Mouse (Mus musculus) liver, embryonic 16.5 days (tissue): ENCODE data around the gene Tle4. TPM values are rescaled to one million over a fixed set of nuclear protein-coding genes. Genes with fewer than 3 reads are reported as not detected.

Source experiments
- ATAC-seq: fragments of 200-750 bp; cut with Nextera tagmentation; 2 replicates; pipeline ENCODE4 v1.8.0; 2017; ENCODE audit warnings: low read depth, mild to moderate bottlenecking, moderate number of reproducible peaks, moderate library complexity
- H3K27ac ChIP-seq: fragments of 300-500 bp; sonication (generic); 2 replicates; pipeline ENCODE4 v1.5.1; 2014; ENCODE audit warnings: mild to moderate bottlenecking, low read length
- H3K27me3 ChIP-seq: fragments of 300-500 bp; sonication (generic); 2 replicates; pipeline ENCODE4 v1.6.1; 2014; ENCODE audit warnings: low read depth, low read length, mixed read lengths; ENCODE audit not compliant: control insufficient read depth, insufficient read depth
- H3K36me3 ChIP-seq: fragments of 300-500 bp; sonication (generic); 2 replicates; pipeline ENCODE4 v1.6.1; 2014; ENCODE audit warnings: mild to moderate bottlenecking; ENCODE audit not compliant: control insufficient read depth, insufficient read depth
- H3K4me1 ChIP-seq: fragments of 300-500 bp; sonication (generic); 2 replicates; pipeline ENCODE4 v1.6.1; 2014; ENCODE audit warnings: low read depth, low read length, mixed read lengths; ENCODE audit not compliant: control insufficient read depth
- H3K4me2 ChIP-seq: fragments of 300-500 bp; sonication (generic); 2 replicates; pipeline ENCODE4 v1.6.1; 2014; ENCODE audit warnings: low read depth, low read length, mixed read lengths
- H3K4me3 ChIP-seq: fragments of 300-500 bp; sonication (generic); 2 replicates; pipeline ENCODE4 v1.5.1; 2014; ENCODE audit warnings: low read depth, mild to moderate bottlenecking, low read length
- H3K9ac ChIP-seq: fragments of 300-500 bp; sonication (generic); 2 replicates; pipeline ENCODE4 v1.6.1; 2014; ENCODE audit warnings: low read depth, low read length
- H3K9me3 ChIP-seq: fragments of 300-500 bp; sonication (generic); replicated peaks from 2 replicates; pipeline ENCODE4 v1.6.1; 2016; ENCODE audit warnings: low read length; ENCODE audit not compliant: control insufficient read depth
- WGBS: fragments of 180-500 bp; shearing (Covaris S2); extraction: QIAGEN DNeasy Blood & Tissue Kit; methylation state at CpG from one replicate; pipeline ENCODE4 v1.1.7; 2014; ENCODE audit not compliant: insufficient replicate concordance; 5-methylcytosine and 5-hydroxymethylcytosine counted together
- polyA plus RNA-seq: library from polyadenylated mRNA; unstranded; fragments of >200 nt; fragmentation: Nextera tagmentation; extraction: Ambion mirVana; gene quantifications from 2 replicates; pipeline ENCODE4 v1.2.1, GENCODE M21; 2015

Tle4 gene
- polyA plus RNA-seq, 1 experiment from 2014 or later: 2.9 TPM

GRCm38 (mm10) chr19:14436567-14436966 lies 161.3 kb downstream of the Tle4 start:
- H3K4me3 ChIP-seq: no peak overlapping the region
- H3K4me2 ChIP-seq: no peak overlapping the region
- ATAC-seq: no peak
- H3K4me1 ChIP-seq: no peaks in the 10 kb centered on the region
- no peak overlapping the region for H3K27ac ChIP-seq
- WGBS: 45% methylated on average over 2 of the region's 2 CpGs
- H3K27me3 ChIP-seq: no peaks in the 10 kb centered on the region
- no peaks in the 10 kb centered on the region for H3K36me3 ChIP-seq
- no peaks in the 10 kb centered on the region for H3K9me3 ChIP-seq
- no peak overlapping the region for H3K9ac ChIP-seq

GRCm38 (mm10) chr19:14435681-14436376 lies 162.0 kb downstream of the Tle4 start:
- 49% methylated on average over 14 of the region's 14 CpGs for WGBS
- H3K4me1 ChIP-seq: no peaks in the 10 kb centered on the region
- H3K27me3 ChIP-seq: no peaks in the 10 kb centered on the region
- no peak overlapping the region for H3K4me3 ChIP-seq
- H3K4me2 ChIP-seq: no peak overlapping the region
- no peak overlapping the region for H3K9ac ChIP-seq
- no peaks in the 10 kb centered on the region for H3K9me3 ChIP-seq
- H3K27ac ChIP-seq: no peak overlapping the region
- no peak for ATAC-seq
- H3K36me3 ChIP-seq: no peaks in the 10 kb centered on the region

- Histone ChIP-seq H3K27ac (no peak overlapping the region), H3K9ac (no peak overlapping the region), H3K4me3 (no peak overlapping the region), H3K27me3 (no peaks in the 10 kb centered on the region), H3K4me2 (no peak overlapping the region), H3K36me3 (no peaks in the 10 kb centered on the region), H3K9me3 (no peaks in the 10 kb centered on the region), H3K4me1 (no peaks in the 10 kb centered on the region)
- ATAC-seq: no peak
- WGBS: 76% methylated on average over 4 of the region's 4 CpGs
Measured at GRCm38 (mm10) chr19:14433900-14434299, 164.0 kb downstream of the Tle4 start.

- no peak overlapping the region for H3K9ac ChIP-seq
- no peak overlapping the region for H3K4me2 ChIP-seq
- no peaks in the 10 kb centered on the region for H3K36me3 ChIP-seq
- H3K27ac ChIP-seq: no peak overlapping the region
- no peak for ATAC-seq
- H3K4me1 ChIP-seq: no peaks in the 10 kb centered on the region
- H3K27me3 ChIP-seq: no peaks in the 10 kb centered on the region
- no peaks in the 10 kb centered on the region for H3K9me3 ChIP-seq
- H3K4me3 ChIP-seq: no peak overlapping the region
- WGBS: 65% methylated on average over 7 of the region's 7 CpGs
Measured at GRCm38 (mm10) chr19:14432436-14432835, 165.4 kb downstream of the Tle4 start.

- no peak for ATAC-seq
- 50% methylated on average over 6 of the region's 6 CpGs for WGBS
Measured at GRCm38 (mm10) chr19:14426920-14427319, 170.9 kb downstream of the Tle4 start.

GRCm38 (mm10) chr19:14426244-14426868 lies 171.5 kb downstream of the Tle4 start:
- ATAC-seq: peak; percentile 47; the same call in 1 of the 2 replicates
- WGBS: 46% methylated on average over 19 of the region's 19 CpGs
- no peak overlapping the region for H3K4me3 ChIP-seq
- H3K36me3 ChIP-seq: no peaks in the 10 kb centered on the region
- H3K9me3 ChIP-seq: no peaks in the 10 kb centered on the region
- H3K4me1 ChIP-seq: no peaks in the 10 kb centered on the region
- H3K27ac ChIP-seq: no peak overlapping the region
- no peak overlapping the region for H3K9ac ChIP-seq
- no peaks in the 10 kb centered on the region for H3K27me3 ChIP-seq
- no peak overlapping the region for H3K4me2 ChIP-seq

More at GRCm38 (mm10) chr19:14426920-14427319, 170.9 kb downstream of the Tle4 start:
- Histone ChIP-seq H3K27ac (no peak overlapping the region), H3K36me3 (no peaks in the 10 kb centered on the region), H3K4me3 (no peak overlapping the region), H3K9ac (no peak overlapping the region), H3K4me2 (no peak overlapping the region), H3K4me1 (no peaks in the 10 kb centered on the region), H3K9me3 (no peaks in the 10 kb centered on the region), H3K27me3 (no peaks in the 10 kb centered on the region)

GRCm38 (mm10) chr19:14425122-14425521 lies 172.7 kb downstream of the Tle4 start:
- ATAC-seq: no peak

GRCm38 (mm10) chr19:14424016-14424964 lies 173.6 kb downstream of the Tle4 start:
- no peak overlapping the region for H3K9ac ChIP-seq
- H3K27me3 ChIP-seq: no peaks in the 10 kb centered on the region
- H3K4me3 ChIP-seq: no peak overlapping the region
- H3K4me1 ChIP-seq: no peaks in the 10 kb centered on the region; the same call in 1 of the 2 replicates
- H3K27ac ChIP-seq: no peak overlapping the region
- H3K4me2 ChIP-seq: no peak overlapping the region
- no peaks in the 10 kb centered on the region for H3K36me3 ChIP-seq
- 34% methylated on average over 12 of the region's 12 CpGs for WGBS
- no peak for ATAC-seq
- H3K9me3 ChIP-seq: no peaks in the 10 kb centered on the region

More at GRCm38 (mm10) chr19:14425122-14425521, 172.7 kb downstream of the Tle4 start:
- Histone ChIP-seq H3K9ac (no peak overlapping the region), H3K4me1 (no peaks in the 10 kb centered on the region), H3K27me3 (no peaks in the 10 kb centered on the region), H3K4me2 (no peak overlapping the region), H3K27ac (no peak overlapping the region), H3K9me3 (no peaks in the 10 kb centered on the region), H3K36me3 (no peaks in the 10 kb centered on the region), H3K4me3 (no peak overlapping the region)
- 37% methylated on average over 6 of the region's 6 CpGs for WGBS
